Mouse (Mus musculus) adipocyte (in vitro differentiated cells): ENCODE results near the gene Gorasp1.

Source experiments
- DNase-seq: peaks from one replicate; pipeline ENCODE4 v3.0.0-alpha.2; 2016; ENCODE audit warnings: low spot score

Gene Gorasp1

DNA sequence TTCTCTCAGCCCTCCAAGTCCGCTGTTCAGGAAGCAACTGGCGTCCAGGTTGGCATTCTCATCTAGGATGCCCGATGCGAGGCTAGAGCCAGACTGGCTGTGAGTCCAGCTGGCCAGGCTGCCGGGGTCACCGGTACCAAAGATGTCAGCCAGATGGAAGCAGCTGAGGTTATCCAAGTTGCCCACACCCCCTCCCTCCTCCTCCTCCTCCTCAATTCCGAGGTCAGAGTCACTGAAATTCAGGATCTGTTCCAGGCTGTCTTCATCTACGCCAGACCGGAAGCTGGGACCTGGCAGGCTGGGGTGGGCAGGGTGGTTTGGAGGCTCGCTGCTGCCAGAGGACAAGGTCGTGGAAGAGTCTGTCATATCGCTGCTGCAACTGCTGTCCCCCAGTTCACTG, 35.2 kb upstream of the Gorasp1 start:
- DNase-seq, result no peak

DNA sequence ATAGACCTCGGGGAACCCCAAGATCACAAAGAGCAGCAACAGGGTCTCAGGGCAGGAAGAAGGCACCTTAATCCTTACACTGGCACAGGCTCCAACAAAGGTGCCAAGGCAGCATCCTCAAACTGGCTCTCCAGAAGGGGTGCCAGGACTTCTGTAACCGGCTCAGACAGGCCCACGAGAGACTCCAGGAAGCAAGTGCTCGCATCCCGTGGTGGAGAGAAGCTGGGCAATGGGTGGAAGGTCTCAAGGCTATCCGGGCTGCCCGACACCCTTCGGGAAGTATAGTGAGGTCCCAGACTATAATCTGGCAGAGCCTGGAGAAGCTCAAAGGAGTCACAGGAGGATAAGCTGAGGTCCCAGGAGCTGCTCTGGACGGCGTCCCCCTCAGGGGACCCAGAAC, 34.8 kb upstream of the Gorasp1 start:
- no peak for DNase-seq

- peak; percentile 78 for DNase-seq
Observed at GRCm38 (mm10) chr9:119970763-119971656, 33.6 kb upstream of the Gorasp1 start.

DNA sequence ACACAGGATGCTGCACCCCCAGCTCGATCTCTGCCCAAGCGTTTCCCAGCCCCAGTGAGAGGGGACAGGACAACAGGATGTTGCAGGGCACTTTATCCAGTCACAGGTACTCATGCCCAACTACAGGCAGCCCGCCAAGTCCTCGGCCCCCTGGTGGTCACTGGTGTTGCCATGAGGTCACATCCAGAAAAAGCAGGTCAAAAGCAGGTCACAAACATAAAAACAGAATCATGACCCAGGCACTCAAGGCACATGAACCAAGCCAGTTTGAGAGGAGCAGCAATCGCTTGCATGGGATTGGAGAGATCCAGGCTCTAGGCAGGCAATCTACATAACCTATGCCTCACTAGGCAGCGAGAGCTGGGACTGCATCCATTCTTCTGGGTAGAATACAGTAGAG, 32.9 kb upstream of the Gorasp1 start:
- DNase-seq, result peak; percentile 56

DNA sequence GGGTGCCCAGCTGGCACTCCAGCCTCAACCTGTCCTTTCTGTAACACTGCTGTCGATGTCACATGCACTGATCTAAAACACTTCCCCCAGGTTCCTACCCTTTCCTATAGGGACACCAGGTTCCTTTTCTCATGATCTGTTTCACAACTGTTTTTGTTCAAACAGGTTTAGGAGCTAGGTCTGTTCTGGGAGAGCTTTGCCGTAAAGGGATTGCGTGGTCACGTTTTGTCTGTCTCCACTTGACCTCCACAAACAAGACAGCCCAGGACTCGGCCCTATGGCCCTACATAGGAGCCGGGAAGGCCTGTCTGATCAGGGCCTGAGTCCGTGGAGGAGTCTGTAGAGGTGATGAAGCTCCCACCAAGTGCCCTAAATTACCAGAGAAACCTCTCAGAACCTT, 32.4 kb upstream of the Gorasp1 start:
- DNase-seq, result no peak

GRCm38 (mm10) chr9:119966221-119966910, 29.0 kb upstream of the Gorasp1 start:
- DNase-seq, result no peak

DNA sequence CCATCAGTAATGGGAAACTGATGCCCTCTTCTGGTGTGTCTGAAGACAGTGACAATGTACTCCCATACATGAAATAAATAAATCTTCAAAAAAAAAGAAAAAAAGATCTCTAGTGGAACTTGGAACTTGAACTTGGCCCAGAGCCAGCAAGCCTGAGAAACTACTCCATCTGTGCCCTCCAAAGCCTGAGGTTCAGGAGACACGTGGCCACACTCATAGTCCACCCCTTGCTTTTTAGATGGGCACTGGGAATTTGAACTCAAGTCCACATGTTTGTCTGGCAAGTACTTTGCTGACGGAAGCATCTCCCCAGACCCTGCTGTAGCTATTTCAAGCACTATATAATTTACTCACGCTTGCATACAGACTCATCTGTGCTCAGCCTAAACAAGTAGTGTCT, 27.8 kb upstream of the Gorasp1 start:
- DNase-seq, result no peak

DNA sequence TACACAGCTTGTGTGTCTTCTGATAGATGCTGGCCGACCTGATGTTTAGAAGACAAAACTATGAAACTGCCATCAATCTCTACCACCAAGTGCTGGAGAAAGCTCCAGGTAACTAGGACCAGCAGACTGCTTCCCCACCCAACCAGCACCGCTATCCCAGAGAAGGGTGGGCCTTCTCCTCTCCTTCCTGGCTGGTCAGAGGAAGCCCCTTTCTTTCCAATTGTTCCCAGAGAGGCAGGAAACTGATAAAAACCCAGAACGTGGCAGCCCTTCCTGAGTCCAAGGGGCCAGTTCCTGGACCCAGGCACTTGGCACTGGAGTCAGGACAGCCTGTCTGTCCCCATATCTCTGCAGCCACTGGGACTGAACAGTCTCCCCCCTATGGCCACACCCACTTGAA, 26.8 kb upstream of the Gorasp1 start:
- DNase-seq, result no peak

GRCm38 (mm10) chr9:119962987-119963667, 25.8 kb upstream of the Gorasp1 start:
- DNase-seq, result no peak

DNA sequence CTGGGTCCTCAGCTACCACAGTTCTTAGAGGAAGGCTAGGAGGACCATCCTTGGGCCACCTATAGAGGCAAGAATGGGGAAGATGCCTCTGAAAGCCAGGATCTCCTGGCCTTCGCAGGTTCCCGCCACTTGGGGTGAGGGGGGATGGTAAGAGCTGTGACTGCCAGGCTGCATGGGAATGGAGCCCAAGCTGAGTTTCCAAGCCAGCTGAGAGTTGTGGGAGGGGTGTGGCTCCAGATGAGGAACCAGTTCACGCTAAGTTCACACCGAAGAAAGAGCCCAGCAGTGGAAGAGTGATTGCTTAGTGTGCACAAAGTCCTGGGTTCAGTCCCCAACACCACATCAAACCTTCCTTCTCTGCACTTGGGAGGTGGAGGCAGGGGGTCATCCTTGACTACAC, 24.9 kb upstream of the Gorasp1 start:
- DNase-seq, result peak; percentile 70

GRCm38 (mm10) chr9:119958835-119959234, 21.5 kb upstream of the Gorasp1 start:
- no peak for DNase-seq

DNA sequence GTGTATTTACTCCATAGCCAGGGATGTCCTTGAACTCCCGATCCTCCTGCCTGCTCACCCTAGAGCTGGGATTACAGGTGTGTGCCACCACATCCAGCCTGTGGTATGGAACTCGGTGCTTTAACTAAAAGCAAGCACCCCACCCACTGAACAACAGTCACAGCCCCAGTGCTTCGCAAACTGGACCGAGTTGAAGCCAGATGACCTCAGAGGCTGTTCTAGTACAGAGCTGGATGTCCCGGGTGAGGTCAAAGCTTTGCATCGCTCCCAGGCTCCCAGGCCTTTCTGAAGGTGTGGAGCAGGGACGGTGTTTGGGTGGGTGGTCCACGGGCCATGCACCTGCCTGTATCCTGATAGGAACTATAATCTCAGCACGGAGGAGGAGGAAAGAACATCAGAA, 14.0 kb upstream of the Gorasp1 start:
- no peak for DNase-seq

DNA sequence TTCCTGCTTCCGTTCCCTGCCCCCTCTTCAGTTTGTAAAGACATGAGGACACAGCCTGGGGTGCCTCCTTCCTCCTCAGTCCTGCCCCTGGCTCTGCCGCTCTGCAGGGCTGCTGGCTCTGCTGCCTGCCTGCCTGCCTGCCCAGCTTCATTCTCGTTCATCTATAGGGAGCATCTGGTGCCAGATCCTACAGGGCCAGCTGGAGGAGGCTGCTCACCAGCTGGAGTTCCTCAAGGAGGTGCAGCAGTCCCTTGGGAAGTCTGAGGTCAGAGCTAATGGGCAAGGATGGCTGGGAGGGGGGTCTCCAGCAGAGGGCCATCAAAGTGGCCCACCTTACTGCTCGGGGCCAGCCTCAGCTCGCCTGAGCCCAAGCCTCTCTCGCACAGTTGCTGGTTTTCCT, 13.1 kb upstream of the Gorasp1 start:
- DNase-seq, result no peak

- no peak for DNase-seq
Observed at GRCm38 (mm10) chr9:119948804-119949203, 11.4 kb upstream of the Gorasp1 start.

GRCm38 (mm10) chr9:119945173-119945900, 8.0 kb upstream of the Gorasp1 start:
- DNase-seq, result no peak

DNA sequence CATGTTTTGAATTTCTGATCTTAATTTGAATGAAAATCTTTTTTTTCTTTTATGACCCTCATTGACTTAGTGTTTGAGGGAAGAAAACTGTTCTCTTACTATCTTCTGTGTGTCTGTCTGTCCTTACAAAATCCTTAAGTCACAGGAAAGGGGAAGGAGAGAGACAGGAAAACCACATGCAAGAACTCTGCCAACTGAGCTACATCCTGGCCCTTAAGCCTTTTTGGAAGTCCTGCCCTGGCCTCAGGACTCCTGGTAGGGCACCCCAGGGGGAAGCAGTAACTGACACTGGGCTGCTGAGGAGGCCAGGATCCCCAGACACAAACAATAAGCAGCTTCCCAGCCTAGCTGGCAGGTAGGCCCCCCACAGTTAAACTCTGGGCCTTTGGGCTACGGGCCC, 6.0 kb upstream of the Gorasp1 start:
- no peak for DNase-seq

DNA sequence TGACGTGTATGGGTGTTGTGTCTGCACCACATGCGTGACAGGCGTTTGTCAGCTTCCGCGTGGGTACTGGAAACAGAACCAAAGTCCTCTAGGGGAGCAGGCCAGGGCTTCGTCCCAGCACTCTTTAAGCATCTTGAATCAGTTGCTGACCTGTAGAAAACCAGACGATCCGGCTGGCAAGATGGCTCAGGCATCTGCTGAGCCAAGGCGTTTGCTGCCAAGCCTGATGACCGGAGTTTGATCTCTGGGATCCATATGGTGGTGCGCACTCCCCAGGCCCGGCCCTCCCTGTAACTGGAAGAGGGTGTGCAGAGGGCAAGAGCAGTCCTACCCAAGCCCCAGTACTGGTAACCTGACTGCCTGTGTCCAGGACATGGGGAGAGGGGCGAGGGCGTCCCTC, 4.5 kb upstream of the Gorasp1 start:
- DNase-seq, result no peak

DNA sequence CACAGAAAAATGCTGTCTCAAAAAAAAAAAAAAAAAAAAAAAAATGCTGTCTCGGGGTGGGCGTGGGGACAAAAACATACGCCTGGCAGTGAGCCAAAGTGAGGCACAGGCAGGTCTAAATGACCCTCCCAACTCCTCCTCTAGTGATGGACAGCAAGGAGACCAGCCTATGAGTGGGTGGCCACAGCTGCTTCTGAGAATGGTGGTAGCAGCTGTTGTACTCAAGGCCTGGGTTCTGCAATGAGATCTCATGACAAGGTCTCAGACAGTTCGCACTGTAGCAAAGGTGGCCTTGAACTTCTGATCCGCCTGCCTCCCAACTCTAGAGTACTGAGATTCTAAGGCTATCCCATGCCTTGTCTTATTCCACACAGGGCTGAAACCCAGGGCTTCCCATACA, 4.0 kb upstream of the Gorasp1 start:
- no peak for DNase-seq

- DNase-seq, result no peak
Observed at GRCm38 (mm10) chr9:119939646-119940045, 2.3 kb upstream of the Gorasp1 start.

GRCm38 (mm10) chr9:119938496-119938895, 1.1 kb upstream of the Gorasp1 start:
- no peak for DNase-seq

GRCm38 (mm10) chr9:119933675-119934074, 3.7 kb downstream of the Gorasp1 start:
- DNase-seq, result no peak

- DNase-seq, result no peak
Observed at GRCm38 (mm10) chr9:119932358-119932757, 5.0 kb downstream of the Gorasp1 start.
